Mouse (Mus musculus): ENCODE measurements around the gene Olfr138. TPM values are rescaled to one million over a fixed set of nuclear protein-coding genes. Genes with fewer than 3 reads are reported as not detected.

Olfr138 gene
- not detected in 2 replicates for polyA plus RNA-seq (2015; fragmentation: Nextera tagmentation; extraction: Ambion mirVana)

DNA sequence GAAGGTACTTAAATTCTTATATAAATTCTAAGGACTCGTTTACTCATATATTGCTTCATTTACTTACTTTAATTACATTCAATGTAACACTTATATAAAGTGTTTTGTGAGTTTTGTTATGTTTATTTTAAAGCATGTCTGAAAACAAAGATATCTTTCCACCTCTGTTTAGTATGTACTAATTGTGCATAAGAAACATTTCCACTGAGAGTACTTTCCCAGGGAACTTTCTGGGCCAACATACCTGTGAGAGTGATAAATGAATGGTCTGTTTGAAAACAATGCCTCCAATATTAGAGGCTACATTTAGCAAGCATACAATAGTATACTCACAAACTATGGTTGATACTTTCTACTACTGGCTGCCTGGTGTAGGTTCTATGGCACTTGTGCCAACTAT is at the start of gene Olfr138:
Gene Olfr138 (plus strand): TSS at position 301 of the 400 bp plus-strand sequence.
- DNase-seq: no peak
- no peak within 1 kb of the TSS for H3K4me2 ChIP-seq (ENCODE audit: low read depth, low read length)
- H3K9ac ChIP-seq (replicated peaks): no peak within 1 kb of the TSS
- H3K27me3 ChIP-seq (ENCODE audit: insufficient read depth, low read length): no peaks in the 10 kb centered on the region
- H3K36me3 ChIP-seq (replicated peaks; ENCODE audit: insufficient read depth, low read length): no peaks in the 10 kb centered on the region
- no peak within 1 kb of the TSS for H3K27ac ChIP-seq (ENCODE audit: low read depth)
- H3K4me3 ChIP-seq (ENCODE audit: low read depth, low read length): no peak within 1 kb of the TSS
- 56% methylated on average over 1 of the region's 1 CpGs for WGBS (ENCODE audit: insufficient replicate concordance)
- H3K9me3 ChIP-seq (ENCODE audit: low read length): no peaks in the 10 kb centered on the region
- H3K4me1 ChIP-seq (ENCODE audit: insufficient read depth): no peaks in the 10 kb centered on the region
- no peak for TF ChIP-seq EP300 (IDR thresholded peaks at IDR 0.05; ENCODE audit: low read depth)
- no peak for TF ChIP-seq CTCF (IDR thresholded peaks at IDR 0.05; ENCODE audit: low read depth)
- ATAC-seq: no peak

DNA sequence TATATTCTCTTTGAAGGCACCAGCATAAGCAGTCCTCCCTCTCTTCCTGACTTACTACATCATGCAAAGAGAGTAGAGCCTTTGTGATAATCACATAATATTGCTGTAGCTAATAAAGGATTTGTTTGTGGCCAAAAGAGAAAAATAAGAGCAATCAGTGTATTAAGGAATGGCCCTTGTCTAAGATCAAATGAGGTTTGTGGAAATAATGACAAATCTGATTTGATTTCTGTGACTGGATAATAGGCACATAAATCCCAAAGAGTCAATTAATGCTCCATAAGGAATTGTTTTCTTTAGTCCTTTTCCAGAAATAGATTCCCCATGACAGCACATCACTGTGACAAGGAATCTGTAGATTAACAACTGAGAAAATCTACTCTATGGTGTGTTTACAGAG is 46.6 kb downstream of the Olfr138 start, which contains the start of gene Olfr137:
Gene Olfr137 (minus strand): TSS at position 101 of the 400 bp plus-strand sequence.
- Histone ChIP-seq H3K36me3 (replicated peaks; ENCODE audit: insufficient read depth, low read length) (no peaks in the 10 kb centered on the region), H3K4me2 (ENCODE audit: low read depth, low read length) (no peak within 1 kb of the TSS), H3K9me3 (ENCODE audit: low read length) (peaks cover 2% of the 10 kb centered on the region; the same call in 1 of the 2 replicates), H3K4me1 (ENCODE audit: insufficient read depth) (no peaks in the 10 kb centered on the region), H3K4me3 (ENCODE audit: low read depth, low read length) (no peak within 1 kb of the TSS), H3K27me3 (ENCODE audit: insufficient read depth, low read length) (no peaks in the 10 kb centered on the region), H3K9ac (replicated peaks) (no peak within 1 kb of the TSS), H3K27ac (ENCODE audit: low read depth) (no peak within 1 kb of the TSS)
- ATAC-seq: no peak
- no peak for TF ChIP-seq EP300 (IDR thresholded peaks at IDR 0.05; ENCODE audit: low read depth)
- TF ChIP-seq CTCF (IDR thresholded peaks at IDR 0.05; ENCODE audit: low read depth): no peak
- no peak for DNase-seq

Other genes starting within 250 kb of the Olfr138 start
- not detected in 2 replicates for gene Olfr129, start 201.0 kb upstream of the Olfr138 start, polyA plus RNA-seq (2015; fragmentation: Nextera tagmentation; extraction: Ambion mirVana)
- gene Olfr130, start 197.1 kb upstream of the Olfr138 start, polyA plus RNA-seq (2015; fragmentation: Nextera tagmentation; extraction: Ambion mirVana): not detected in 2 replicates
- gene Olfr131, start 172.3 kb upstream of the Olfr138 start, polyA plus RNA-seq (2015; fragmentation: Nextera tagmentation; extraction: Ambion mirVana): not detected in 2 replicates
- not detected in 2 replicates for gene Olfr132, start 126.5 kb upstream of the Olfr138 start, polyA plus RNA-seq (2015; fragmentation: Nextera tagmentation; extraction: Ambion mirVana)
- gene Olfr133, start 115.8 kb upstream of the Olfr138 start, polyA plus RNA-seq (2015; fragmentation: Nextera tagmentation; extraction: Ambion mirVana): not detected in 2 replicates
- not detected in 2 replicates for gene Olfr134, start 89.6 kb upstream of the Olfr138 start, polyA plus RNA-seq (2015; fragmentation: Nextera tagmentation; extraction: Ambion mirVana)
- not detected in 2 replicates for gene Olfr135, start 56.7 kb upstream of the Olfr138 start, polyA plus RNA-seq (2015; fragmentation: Nextera tagmentation; extraction: Ambion mirVana)
- not detected in 2 replicates for gene Olfr137, start 46.5 kb downstream of the Olfr138 start, polyA plus RNA-seq (2015; fragmentation: Nextera tagmentation; extraction: Ambion mirVana)
- not detected in 2 replicates for gene Olfr136, start 68.8 kb downstream of the Olfr138 start, polyA plus RNA-seq (2015; fragmentation: Nextera tagmentation; extraction: Ambion mirVana)
- gene Esp36, start 159.2 kb downstream of the Olfr138 start, polyA plus RNA-seq (2015; fragmentation: Nextera tagmentation; extraction: Ambion mirVana): not detected in 2 replicates